13 mouse cellular contexts compared by ENCODE assay signal in the genomic region with DNA sequence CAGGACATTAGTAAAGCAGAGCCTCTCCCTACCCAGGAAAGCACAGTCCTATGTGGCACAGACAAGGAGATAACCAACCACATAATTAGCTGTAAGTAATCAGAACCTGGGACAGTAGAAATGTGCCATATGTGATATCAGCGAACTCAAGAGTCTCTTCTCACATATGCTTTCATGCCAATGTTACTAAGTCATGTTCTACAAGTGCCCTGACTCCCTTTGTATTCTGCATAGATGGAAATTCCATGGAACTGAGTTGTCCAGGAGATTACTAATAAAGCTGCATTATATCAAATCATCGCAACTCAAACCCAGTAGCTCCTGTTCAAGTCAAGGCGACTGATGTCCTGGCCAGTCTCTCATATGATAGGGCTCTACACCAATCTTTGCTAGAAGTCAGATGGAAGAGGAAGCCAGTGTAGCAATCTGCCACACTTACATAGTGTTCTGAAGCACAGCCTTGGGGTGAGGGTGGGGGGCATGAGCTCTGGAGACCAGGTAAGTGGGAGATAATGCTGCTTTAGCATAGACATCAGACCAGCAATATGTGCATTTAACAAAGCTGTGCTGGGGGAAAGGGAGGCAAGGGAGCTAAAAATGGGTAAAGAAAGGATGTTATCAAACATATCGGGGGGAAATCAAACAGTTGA. TPM values are rescaled to one million over a fixed set of nuclear protein-coding genes. Genes with fewer than 3 reads are reported as not detected.
"Had no signal": no experiment of that assay in that cellular context is flagged by ENCODE, and none has a peak within 500 bp of the region (broad histone marks: within the 10 kb centered on the region; RNA-seq: fewer than 3 reads in every experiment).

No protein-coding gene starts in this region.

- H3K36me3 ChIP-seq: limb, embryonic 10.5 days; liver, embryonic 15.5 days; midbrain, embryonic 13.5 days; stomach, embryonic 15.5 days had no signal

- H3K4me3 ChIP-seq: left cerebral cortex, adult 2 months; limb, embryonic 10.5 days; liver, embryonic 15.5 days; midbrain, embryonic 13.5 days; stomach, embryonic 15.5 days had no signal

- H3K4me2 ChIP-seq: liver, embryonic 11.5 days; liver, embryonic 15.5 days; midbrain, embryonic 13.5 days; stomach, embryonic 15.5 days had no signal

- H3K27ac ChIP-seq: left cerebral cortex, adult 2 months; limb, embryonic 10.5 days; liver, embryonic 15.5 days; midbrain, embryonic 13.5 days; stomach, embryonic 15.5 days had no signal

- ATAC-seq: midbrain, embryonic 13.5 days had no signal

- H3K9me3 ChIP-seq: limb, embryonic 10.5 days; liver, embryonic 15.5 days; midbrain, embryonic 13.5 days; stomach, embryonic 15.5 days had no signal

- H3K4me1 ChIP-seq: limb, embryonic 10.5 days; liver, embryonic 15.5 days; midbrain, embryonic 13.5 days; stomach, embryonic 15.5 days had no signal

- DNase-seq: kidney, postnatal 25 days; lung, adult 2 months; right cerebral cortex, postnatal 14 days; thymus, adult 2 months; thymus, postnatal 25 days had no signal

- H3K27me3 ChIP-seq: liver, embryonic 15.5 days; midbrain, embryonic 13.5 days; stomach, embryonic 15.5 days had no signal

- H3K9ac ChIP-seq: liver, embryonic 15.5 days; midbrain, embryonic 13.5 days; stomach, embryonic 15.5 days had no signal

RNA-seq across cellular contexts. Expression of a gene that starts 2.9 kb away (rescaled TPM):
- total RNA-seq: megakaryocyte progenitor cell, adult 5-6 weeks had no signal
- polyA plus RNA-seq: testis, adult 2 months had no signal
